Mouse (Mus musculus) heart, embryonic 15.5 days (tissue): ENCODE measurements at regions not wholly inside any gene's neighbourhood (a gene's known extent, or its start where the extent isn't known, plus 50 kb on each side); places are given as distances from the start of the nearest gene placed in this dataset.

Experiments
- ATAC-seq: fragments of 200-750 bp; cut with Nextera tagmentation; replicated peaks from 2 replicates; pipeline ENCODE4 v1.8.0; 2017; ENCODE audit warnings: low read depth, moderate TSS enrichment; ENCODE audit not compliant: insufficient number of reproducible peaks, insufficient read depth, low FRiP score
- H3K27ac ChIP-seq: fragments of 300-500 bp; sonication (generic); 2 replicates; pipeline ENCODE4 v1.5.1; 2015; ENCODE audit warnings: mild to moderate bottlenecking, inconsistent platforms
- H3K27me3 ChIP-seq: fragments of 300-500 bp; sonication (generic); 2 replicates; pipeline ENCODE4 v1.6.1; 2015; ENCODE audit warnings: inconsistent platforms
- H3K36me3 ChIP-seq: fragments of 300-500 bp; sonication (generic); 2 replicates; pipeline ENCODE4 v1.6.1; 2015; ENCODE audit warnings: mild to moderate bottlenecking, inconsistent platforms
- H3K4me1 ChIP-seq: fragments of 300-500 bp; sonication (generic); replicated peaks from 2 replicates; pipeline ENCODE4 v1.6.1; 2015; ENCODE audit warnings: inconsistent platforms
- H3K4me2 ChIP-seq: fragments of 300-500 bp; sonication (generic); 2 replicates; pipeline ENCODE4 v1.6.1; 2015; ENCODE audit warnings: inconsistent platforms, mild to moderate bottlenecking, moderate library complexity
- H3K4me3 ChIP-seq: fragments of 300-500 bp; sonication (generic); 2 replicates; pipeline ENCODE4 v1.5.1; 2015; ENCODE audit warnings: mild to moderate bottlenecking, inconsistent platforms
- H3K9ac ChIP-seq: fragments of 300-500 bp; sonication (generic); 2 replicates; pipeline ENCODE4 v1.6.1; 2015; ENCODE audit warnings: mild to moderate bottlenecking, inconsistent platforms
- H3K9me3 ChIP-seq: fragments of 300-500 bp; sonication (generic); replicated peaks from 2 replicates; pipeline ENCODE4 v1.6.1; 2016; ENCODE audit warnings: inconsistent platforms
- WGBS: fragments of 180-500 bp; shearing (Covaris S2); methylation state at CpG from one replicate; pipeline ENCODE4 v1.1.7; 2015; ENCODE audit warnings: mixed read lengths; 5-methylcytosine and 5-hydroxymethylcytosine counted together

- H3K4me1 ChIP-seq: no peaks in the 10 kb centered on the region
- H3K9me3 ChIP-seq: no peaks in the 10 kb centered on the region
- H3K4me3 ChIP-seq: no peak overlapping the region
- no peak for ATAC-seq
- 79% methylated on average over 4 of the region's 4 CpGs for WGBS
- no peak overlapping the region for H3K4me2 ChIP-seq
- no peaks in the 10 kb centered on the region for H3K36me3 ChIP-seq
- no peak overlapping the region for H3K27ac ChIP-seq
- H3K9ac ChIP-seq: no peak overlapping the region
- H3K27me3 ChIP-seq: no peaks in the 10 kb centered on the region
Observed at GRCm38 (mm10) chr2:115398550-115398949, 183.0 kb upstream of the BC052040 start.

- H3K9ac ChIP-seq: no peak overlapping the region
- H3K27me3 ChIP-seq: no peaks in the 10 kb centered on the region
- no peak overlapping the region for H3K4me2 ChIP-seq
- H3K36me3 ChIP-seq: no peaks in the 10 kb centered on the region
- 77% methylated on average over 6 of the region's 6 CpGs for WGBS
- ATAC-seq: no peak
- H3K4me3 ChIP-seq: no peak overlapping the region
- no peaks in the 10 kb centered on the region for H3K4me1 ChIP-seq
- H3K27ac ChIP-seq: no peak overlapping the region
- no peaks in the 10 kb centered on the region for H3K9me3 ChIP-seq
Observed at GRCm38 (mm10) chr2:115399107-115399740, 182.3 kb upstream of the BC052040 start.

GRCm38 (mm10) chr2:115399987-115400550 is 181.4 kb upstream of the BC052040 start:
- Histone ChIP-seq H3K27ac (no peak overlapping the region), H3K9ac (no peak overlapping the region), H3K4me3 (no peak overlapping the region), H3K4me2 (no peak overlapping the region), H3K27me3 (no peaks in the 10 kb centered on the region), H3K4me1 (no peaks in the 10 kb centered on the region), H3K36me3 (no peaks in the 10 kb centered on the region), H3K9me3 (no peaks in the 10 kb centered on the region)
- no peak for ATAC-seq
- WGBS: 90% methylated on average over 10 of the region's 10 CpGs

- H3K4me1 ChIP-seq: no peaks in the 10 kb centered on the region
- 31% methylated on average over 2 of the region's 2 CpGs for WGBS
- H3K27ac ChIP-seq: no peak overlapping the region
- no peak overlapping the region for H3K9ac ChIP-seq
- no peaks in the 10 kb centered on the region for H3K27me3 ChIP-seq
- no peak for ATAC-seq
- H3K9me3 ChIP-seq: no peaks in the 10 kb centered on the region
- no peaks in the 10 kb centered on the region for H3K36me3 ChIP-seq
- no peak overlapping the region for H3K4me3 ChIP-seq
- H3K4me2 ChIP-seq: no peak overlapping the region
Observed at GRCm38 (mm10) chr2:115402246-115402645, 179.3 kb upstream of the BC052040 start.

GRCm38 (mm10) chr2:115432476-115432875 is 149.0 kb upstream of the BC052040 start:
- ATAC-seq: no peak
- WGBS: 20% methylated on average over 2 of the region's 2 CpGs
- H3K27ac ChIP-seq: no peak overlapping the region
- no peaks in the 10 kb centered on the region for H3K27me3 ChIP-seq
- no peak overlapping the region for H3K9ac ChIP-seq
- 0 out of 2 replicates have a peak, but pooled peaks cover 4% of the 10 kb centered on the region for H3K4me1 ChIP-seq
- no peak overlapping the region for H3K4me2 ChIP-seq
- H3K36me3 ChIP-seq: no peaks in the 10 kb centered on the region
- no peaks in the 10 kb centered on the region for H3K9me3 ChIP-seq
- H3K4me3 ChIP-seq: no peak overlapping the region

- 0% methylated on average over 1 of the region's 1 CpGs for WGBS
Observed at GRCm38 (mm10) chr2:115441100-115441499, 140.4 kb upstream of the BC052040 start.

GRCm38 (mm10) chr2:115449783-115450483 is 131.6 kb upstream of the BC052040 start:
- no peaks in the 10 kb centered on the region for H3K9me3 ChIP-seq

More at GRCm38 (mm10) chr2:115441100-115441499, 140.4 kb upstream of the BC052040 start:
- H3K4me2 ChIP-seq: no peak overlapping the region
- no peaks in the 10 kb centered on the region for H3K4me1 ChIP-seq
- ATAC-seq: no peak
- H3K9ac ChIP-seq: no peak overlapping the region
- no peaks in the 10 kb centered on the region for H3K27me3 ChIP-seq
- no peaks in the 10 kb centered on the region for H3K9me3 ChIP-seq
- no peak overlapping the region for H3K27ac ChIP-seq
- no peak overlapping the region for H3K4me3 ChIP-seq
- no peaks in the 10 kb centered on the region for H3K36me3 ChIP-seq

GRCm38 (mm10) chr2:115455593-115455992 is 125.9 kb upstream of the BC052040 start:
- Histone ChIP-seq H3K27ac (no peak overlapping the region), H3K9me3 (no peaks in the 10 kb centered on the region), H3K9ac (no peak overlapping the region), H3K4me2 (no peak overlapping the region), H3K4me1 (no peaks in the 10 kb centered on the region), H3K36me3 (no peaks in the 10 kb centered on the region), H3K27me3 (no peaks in the 10 kb centered on the region), H3K4me3 (no peak overlapping the region)
- 78% methylated on average over 6 of the region's 6 CpGs for WGBS
- ATAC-seq: no peak

More at GRCm38 (mm10) chr2:115449783-115450483, 131.6 kb upstream of the BC052040 start:
- no peak overlapping the region for H3K4me3 ChIP-seq
- no peaks in the 10 kb centered on the region for H3K4me1 ChIP-seq
- H3K27ac ChIP-seq: no peak overlapping the region
- 84% methylated on average over 6 of the region's 6 CpGs for WGBS
- no peaks in the 10 kb centered on the region for H3K36me3 ChIP-seq
- ATAC-seq: no peak
- H3K4me2 ChIP-seq: no peak overlapping the region
- no peak overlapping the region for H3K9ac ChIP-seq
- H3K27me3 ChIP-seq: no peaks in the 10 kb centered on the region

GRCm38 (mm10) chr2:115456372-115457022 is 125.0 kb upstream of the BC052040 start:
- Histone ChIP-seq H3K9ac (no peak overlapping the region), H3K4me2 (no peak overlapping the region), H3K4me3 (no peak overlapping the region), H3K27me3 (no peaks in the 10 kb centered on the region), H3K27ac (no peak overlapping the region), H3K36me3 (no peaks in the 10 kb centered on the region), H3K4me1 (no peaks in the 10 kb centered on the region), H3K9me3 (no peaks in the 10 kb centered on the region)
- ATAC-seq: no peak
- WGBS: 51% methylated on average over 5 of the region's 5 CpGs

GRCm38 (mm10) chr2:115460028-115460881 is 121.3 kb upstream of the BC052040 start:
- Histone ChIP-seq H3K9me3 (no peaks in the 10 kb centered on the region), H3K36me3 (no peaks in the 10 kb centered on the region), H3K4me2 (no peak overlapping the region), H3K27me3 (no peaks in the 10 kb centered on the region), H3K27ac (no peak overlapping the region), H3K9ac (no peak overlapping the region), H3K4me3 (no peak overlapping the region), H3K4me1 (no peaks in the 10 kb centered on the region)
- no peak for ATAC-seq
- whole genome bisulfite sequencing: 66% methylated on average over 5 of the region's 5 CpGs

GRCm38 (mm10) chr2:115460882-115461151 is 120.7 kb upstream of the BC052040 start:
- H3K4me2 ChIP-seq: no peak overlapping the region
- H3K27ac ChIP-seq: no peak overlapping the region
- H3K27me3 ChIP-seq: no peaks in the 10 kb centered on the region
- no peak overlapping the region for H3K4me3 ChIP-seq
- no peaks in the 10 kb centered on the region for H3K36me3 ChIP-seq
- no peak overlapping the region for H3K9ac ChIP-seq
- ATAC-seq: no peak
- WGBS: 78% methylated on average over 1 of the region's 1 CpGs
- no peaks in the 10 kb centered on the region for H3K4me1 ChIP-seq
- H3K9me3 ChIP-seq: no peaks in the 10 kb centered on the region
